Mouse (Mus musculus): ENCODE results near the gene Vwa8.

Vwa8 gene

DNA sequence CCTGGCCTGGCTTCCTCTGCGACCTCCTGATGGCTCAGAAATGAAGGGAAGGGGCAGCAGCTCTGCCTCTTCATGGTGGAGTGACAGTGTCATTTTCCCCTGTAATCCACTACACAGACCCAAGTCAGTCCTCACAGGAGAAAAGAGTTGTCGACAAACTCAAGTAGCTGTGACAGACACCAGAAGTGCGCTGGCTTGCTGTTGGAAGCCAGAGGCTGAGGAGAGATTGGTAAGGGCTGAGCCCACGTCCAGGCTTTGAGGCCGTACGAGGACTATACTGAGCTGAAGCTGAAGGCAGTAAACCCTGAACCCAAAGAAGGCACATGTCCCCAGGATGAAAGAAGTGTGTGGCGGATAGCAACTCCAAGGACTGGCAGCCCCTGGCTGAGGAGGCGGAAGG, 376.6 kb downstream of the Vwa8 start:
- no peak for DNase-seq (ENCODE audit: low spot score in 2 of 2)

DNA sequence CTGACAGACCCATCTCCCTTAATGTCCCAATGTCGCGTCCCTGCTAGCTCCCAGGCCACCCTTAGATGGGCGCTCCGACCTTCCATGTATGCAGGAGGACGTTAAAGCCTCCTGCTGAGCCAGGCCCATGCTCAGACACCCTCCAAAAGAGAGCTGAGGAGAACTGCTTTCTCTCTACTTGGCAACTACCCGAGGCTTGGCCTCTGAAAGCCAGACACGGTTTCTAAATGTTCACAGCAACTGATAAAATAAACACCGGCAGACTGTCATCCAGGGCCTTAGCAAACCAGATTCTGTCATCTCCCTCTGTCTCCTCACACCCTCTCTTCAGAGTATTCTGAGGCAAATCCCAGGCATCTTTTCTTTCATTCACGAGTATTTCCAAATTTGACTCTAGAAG, 377.2 kb downstream of the Vwa8 start:
- DNase-seq (ENCODE audit: low spot score in 2 of 2) = peak in 1 of 2 experiments; percentile 9

DNA sequence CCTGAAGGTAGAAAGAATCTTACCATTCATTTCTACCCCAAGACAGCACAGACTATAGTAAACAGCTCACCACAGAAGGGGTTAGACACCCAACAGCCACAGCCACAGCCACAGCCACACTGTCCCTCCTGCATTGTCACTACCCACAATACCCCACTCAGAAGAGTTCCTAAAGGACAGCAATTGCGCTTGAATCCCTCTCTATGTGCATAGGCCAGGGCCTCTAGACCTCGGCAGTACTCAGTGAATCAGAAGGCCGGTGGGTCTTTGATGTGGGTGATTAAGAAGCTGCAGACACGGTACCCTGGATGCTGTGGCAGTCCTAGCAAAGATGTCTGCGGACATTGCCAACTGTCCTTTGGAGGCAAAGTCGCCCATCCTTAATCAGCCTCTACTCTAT, 377.9 kb downstream of the Vwa8 start:
- no peak for DNase-seq (ENCODE audit: low spot score in 2 of 2)

- DNase-seq (ENCODE audit: low spot score in 2 of 2) = no peak
These were observed 379.1 kb downstream of the Vwa8 start for GRCm38 (mm10) chr14:79227955-79228354.

- DNase-seq (ENCODE audit: low spot score in 2 of 2) = no peak
These were observed 382.8 kb downstream of the Vwa8 start for GRCm38 (mm10) chr14:79231677-79232076.

DNA sequence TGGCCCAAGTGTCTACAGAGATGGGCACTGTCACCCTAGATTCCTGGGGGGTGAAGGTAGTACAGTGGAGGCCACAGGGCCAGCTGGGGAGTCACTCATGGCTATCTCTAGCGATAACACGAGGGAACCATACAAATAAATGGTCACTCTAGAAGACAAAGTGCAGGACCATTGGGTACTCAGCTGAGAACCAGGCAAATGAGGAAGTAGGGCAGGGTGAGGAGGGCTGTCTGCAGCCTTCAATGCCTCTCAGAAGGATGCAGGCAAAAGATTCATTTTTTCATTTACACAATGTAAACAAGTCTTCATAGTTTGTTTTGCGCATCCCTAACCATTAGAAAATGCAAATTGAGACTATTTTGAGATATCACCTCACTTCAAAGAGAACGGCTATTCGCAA, 384.8 kb downstream of the Vwa8 start:
- DNase-seq (ENCODE audit: low spot score in 2 of 2) = no peak

DNA sequence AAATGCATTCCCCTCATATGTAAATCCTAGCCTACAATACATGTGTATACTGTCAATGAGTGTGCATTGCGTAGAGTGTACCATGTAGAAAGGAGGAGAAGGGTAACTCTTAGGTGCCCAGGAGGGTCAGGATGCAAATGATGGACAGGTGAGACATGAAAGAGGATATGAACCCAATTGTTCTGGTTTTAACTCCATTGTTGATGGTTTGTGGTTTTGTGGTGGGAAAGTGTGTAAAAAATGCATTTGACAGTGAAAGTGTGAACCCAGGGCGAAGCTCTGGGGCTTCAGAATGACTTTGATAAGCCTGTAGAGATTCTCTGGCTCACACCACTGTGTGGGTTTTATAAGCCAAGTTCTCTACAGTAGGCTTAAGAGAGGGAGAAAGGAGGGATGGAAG, 385.7 kb downstream of the Vwa8 start:
- no peak for DNase-seq (ENCODE audit: low spot score in 2 of 2)

DNA sequence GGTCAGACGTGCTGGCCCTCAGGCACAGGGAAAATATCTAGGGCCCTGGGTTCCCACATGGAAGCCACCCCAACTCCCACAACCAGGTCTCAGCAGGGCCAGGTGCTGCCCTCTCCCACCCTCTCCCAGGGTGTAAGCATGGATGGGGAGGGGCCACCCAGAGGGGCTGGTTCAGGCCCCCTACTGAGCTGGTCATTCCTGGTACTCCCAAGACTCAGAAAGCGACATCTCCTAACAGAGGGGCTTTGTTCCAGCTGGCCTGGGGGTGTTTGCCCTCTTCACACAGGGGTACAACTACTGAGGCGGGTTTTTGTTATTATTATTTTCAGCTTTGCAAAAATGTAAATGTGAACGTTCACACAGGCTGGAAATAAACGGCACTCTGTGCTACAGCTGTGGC, 386.3 kb downstream of the Vwa8 start:
- no peak for DNase-seq (ENCODE audit: low spot score in 2 of 2)

GRCm38 (mm10) chr14:79236261-79236660, 387.4 kb downstream of the Vwa8 start:
- no peak for DNase-seq (ENCODE audit: low spot score in 2 of 2)

DNA sequence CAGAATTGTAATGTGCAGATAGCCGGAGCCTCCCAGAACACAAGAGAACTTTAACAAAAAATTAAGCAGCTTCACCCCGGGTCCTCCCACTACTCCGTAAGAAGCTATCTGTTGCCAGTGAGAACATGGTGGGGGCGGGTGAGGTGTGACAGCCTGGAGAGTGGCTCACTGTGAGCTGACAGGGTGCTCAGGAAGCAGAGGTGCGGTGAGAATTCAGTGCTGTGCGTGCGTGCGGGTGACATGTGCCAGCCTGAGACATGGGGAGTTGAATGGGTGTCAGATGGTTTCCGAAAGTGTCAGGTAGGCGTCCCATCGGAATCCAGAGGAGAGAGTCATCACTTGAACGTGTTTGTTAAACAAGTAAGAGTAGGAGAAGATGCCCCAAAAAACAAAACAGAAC, 390.6 kb downstream of the Vwa8 start:
- DNase-seq (ENCODE audit: low spot score in 2 of 2) = no peak

GRCm38 (mm10) chr14:79241057-79241570, 392.3 kb downstream of the Vwa8 start:
- no peak for DNase-seq (ENCODE audit: low spot score in 2 of 2)

DNA sequence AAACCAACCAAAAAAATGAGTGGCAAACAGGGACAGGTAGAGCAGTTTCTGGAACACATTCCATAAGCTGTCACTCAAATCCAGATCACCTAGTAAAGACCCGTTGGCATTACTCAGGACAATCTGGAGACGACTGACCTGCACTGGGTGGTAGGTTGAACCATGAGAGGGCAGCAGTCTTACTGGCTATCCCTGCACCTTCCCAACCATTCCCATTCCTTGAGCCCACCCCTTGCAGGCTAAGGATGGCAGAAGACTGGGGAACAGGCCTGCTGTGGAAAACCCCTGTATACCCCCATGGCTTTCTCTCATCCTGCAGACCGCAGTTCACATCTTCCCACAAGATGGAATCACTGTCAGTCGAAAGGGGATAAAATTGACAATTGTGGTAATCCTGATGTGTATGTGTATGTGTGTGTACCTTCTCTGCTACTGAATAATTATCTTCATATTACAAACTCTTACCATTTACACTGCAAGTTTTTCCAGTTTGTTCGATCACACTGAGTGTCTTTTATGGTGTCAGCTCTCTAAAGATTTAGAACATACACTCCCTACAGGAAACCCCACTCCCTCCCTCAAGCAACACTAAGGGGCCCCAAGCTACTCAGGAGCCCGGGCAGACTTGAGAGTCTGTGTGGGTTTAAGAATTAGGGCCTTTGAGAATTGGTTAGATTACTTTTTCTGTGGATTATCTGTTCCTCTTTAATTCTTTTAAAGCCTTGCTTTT, 393.0 kb downstream of the Vwa8 start:
- DNase-seq (ENCODE audit: low spot score in 2 of 2) = no peak

GRCm38 (mm10) chr14:79242386-79242720, 393.5 kb downstream of the Vwa8 start:
- no peak for DNase-seq (ENCODE audit: low spot score in 2 of 2)

DNA sequence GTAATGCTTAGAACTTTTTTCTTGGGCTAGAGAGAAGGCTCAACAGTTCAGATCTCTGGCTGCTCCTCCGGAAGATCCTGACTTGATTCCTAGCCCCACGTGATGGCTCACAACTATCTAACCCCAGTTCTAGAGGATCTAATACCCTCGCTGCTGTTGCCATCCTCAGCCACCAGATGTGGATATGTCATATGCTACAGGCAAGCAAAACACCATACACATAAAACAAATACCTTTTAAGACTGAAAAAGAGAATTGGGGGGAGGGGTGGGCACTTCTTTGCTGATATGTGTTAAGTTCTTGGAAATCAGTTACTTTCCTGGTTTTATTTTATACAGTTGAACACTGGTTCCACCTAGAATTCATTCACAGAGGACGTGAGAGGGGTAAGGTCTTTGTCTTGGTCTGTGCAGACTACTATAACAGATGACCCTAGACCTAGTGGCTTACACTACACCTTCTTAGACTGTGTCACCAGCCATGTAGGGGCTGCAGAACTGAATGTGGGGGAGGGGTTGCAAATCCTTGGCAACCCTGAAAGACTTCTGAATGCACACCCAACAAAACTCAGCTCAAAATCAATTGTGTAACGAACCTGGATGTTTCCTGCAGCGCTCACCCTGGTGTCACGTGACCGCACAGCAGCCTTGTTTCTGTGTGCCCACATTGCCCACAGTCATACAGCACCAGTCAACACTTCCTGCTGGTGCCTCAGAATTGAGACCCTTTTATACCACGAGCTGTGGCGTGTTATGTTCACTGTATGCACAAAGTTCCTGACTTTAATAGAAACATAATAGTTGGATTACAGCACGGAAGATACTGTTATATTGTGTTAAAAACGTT, 394.4 kb downstream of the Vwa8 start:
- DNase-seq (ENCODE audit: low spot score in 2 of 2) = no peak

DNA sequence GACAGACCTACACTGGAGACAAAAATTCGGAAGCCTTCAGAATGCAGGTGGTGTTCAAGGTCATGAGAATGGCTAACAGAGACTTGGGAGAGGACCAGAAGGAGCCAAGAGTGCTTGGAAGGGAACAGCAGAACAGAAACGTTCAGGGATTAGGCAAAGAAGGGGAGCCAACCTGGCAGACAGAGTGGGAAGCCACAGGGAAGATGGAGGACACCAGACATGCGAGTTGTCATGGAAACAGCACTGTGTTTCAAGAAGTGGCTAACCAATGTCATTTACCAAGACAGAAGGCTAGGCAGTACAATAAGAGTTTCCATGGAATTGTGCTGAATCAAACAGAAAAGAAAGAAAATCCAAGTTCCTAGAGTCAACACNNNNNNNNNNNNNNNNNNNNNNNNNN, 395.7 kb downstream of the Vwa8 start:
- DNase-seq (ENCODE audit: low spot score in 2 of 2) = no peak

- DNase-seq (ENCODE audit: low spot score in 2 of 2) = no peak
These were observed 403.0 kb downstream of the Vwa8 start for GRCm38 (mm10) chr14:79251727-79252285.
